Mouse (Mus musculus) lung, embryonic 16.5 days (tissue): ENCODE measurements around the gene Scn4a. TPM values are rescaled to one million over a fixed set of nuclear protein-coding genes. Genes with fewer than 3 reads are reported as not detected.
"Not testable (repeated sequence)": the region's sequence is repeated elsewhere in the genome, so short reads cannot be mapped to it uniquely, and the experiment has no call there.

Experiments used
- ATAC-seq: fragments of 200-750 bp; cut with Nextera tagmentation; 2 replicates; pipeline ENCODE4 v1.8.0; 2017; ENCODE audit warnings: low read depth, mild to moderate bottlenecking, moderate library complexity
- H3K27ac ChIP-seq: fragments of 300-500 bp; sonication (generic); 2 replicates; pipeline ENCODE4 v1.5.1; 2014; ENCODE audit warnings: mild to moderate bottlenecking, control low read depth, low read length
- H3K27me3 ChIP-seq: fragments of 300-500 bp; sonication (generic); 2 replicates; pipeline ENCODE4 v1.6.1; 2014; ENCODE audit warnings: low read depth, low read length, mixed read lengths; ENCODE audit not compliant: control insufficient read depth, insufficient read depth
- H3K36me3 ChIP-seq: fragments of 300-500 bp; sonication (generic); 2 replicates; pipeline ENCODE4 v1.6.1; 2014; ENCODE audit warnings: low read length; ENCODE audit not compliant: control insufficient read depth, insufficient read depth
- H3K4me1 ChIP-seq: fragments of 300-500 bp; sonication (generic); replicated peaks from 2 replicates; pipeline ENCODE4 v1.6.1; 2014; ENCODE audit warnings: low read length, mixed read lengths; ENCODE audit not compliant: control insufficient read depth, insufficient read depth
- H3K4me2 ChIP-seq: fragments of 300-500 bp; sonication (generic); 2 replicates; pipeline ENCODE4 v1.6.1; 2014; ENCODE audit warnings: low read depth, low read length, control low read depth
- H3K4me3 ChIP-seq: fragments of 300-500 bp; sonication (generic); 2 replicates; pipeline ENCODE4 v1.5.1; 2014; ENCODE audit warnings: mild to moderate bottlenecking, low read length, control low read depth
- H3K9ac ChIP-seq: fragments of 300-500 bp; sonication (generic); 2 replicates; pipeline ENCODE4 v1.6.1; 2014; ENCODE audit warnings: low read length, control low read depth
- H3K9me3 ChIP-seq: fragments of 300-500 bp; sonication (generic); 2 replicates; pipeline ENCODE4 v1.6.1; 2016; ENCODE audit warnings: low read length; ENCODE audit not compliant: control insufficient read depth
- WGBS: fragments of 180-500 bp; shearing (Covaris S2); extraction: QIAGEN DNeasy Blood & Tissue Kit; methylation state at CpG from one replicate; pipeline ENCODE4 v1.1.7; 2014; 5-methylcytosine and 5-hydroxymethylcytosine counted together
- polyA plus RNA-seq: library from polyadenylated mRNA; unstranded; fragments of >200 nt; fragmentation: Nextera tagmentation; extraction: Ambion mirVana; gene quantifications from 2 replicates; pipeline ENCODE4 v1.2.1, GENCODE M21; 2015

The Scn4a gene
- polyA plus RNA-seq, 1 experiment from 2014 or later = 0.03 TPM

- Histone ChIP-seq H3K36me3 (no peaks in the 10 kb centered on the region), H3K4me2 (no peak overlapping the region), H3K27ac (no peak overlapping the region), H3K4me1 (peaks cover 5% of the 10 kb centered on the region), H3K9ac (no peak overlapping the region), H3K9me3 (no peaks in the 10 kb centered on the region), H3K27me3 (no peaks in the 10 kb centered on the region), H3K4me3 (no peak overlapping the region)
- ATAC-seq = no peak
- WGBS = 47% methylated on average over 5 of the region's 5 CpGs
These were observed 2.2 kb downstream of the Scn4a start for GRCm38 (mm10) chr11:106350853-106351252.

GRCm38 (mm10) chr11:106349772-106350171, 3.3 kb downstream of the Scn4a start:
- ATAC-seq = no peak
- Histone ChIP-seq H3K4me1 (no peaks in the 10 kb centered on the region; the same call in 1 of the 2 replicates), H3K27ac (no peak overlapping the region)

GRCm38 (mm10) chr11:106344910-106345309, 8.2 kb downstream of the Scn4a start:
- H3K9ac ChIP-seq = no peak overlapping the region
- 20% methylated on average over 6 of the region's 6 CpGs for WGBS
- no peaks in the 10 kb centered on the region for H3K36me3 ChIP-seq
- no peak for ATAC-seq
- H3K4me1 ChIP-seq = no peaks in the 10 kb centered on the region; the same call in 1 of the 2 replicates
- no peak overlapping the region for H3K4me3 ChIP-seq
- no peaks in the 10 kb centered on the region for H3K27me3 ChIP-seq
- no peak overlapping the region for H3K4me2 ChIP-seq
- H3K27ac ChIP-seq = no peak overlapping the region
- no peaks in the 10 kb centered on the region for H3K9me3 ChIP-seq

More at GRCm38 (mm10) chr11:106349772-106350171, 3.3 kb downstream of the Scn4a start:
- H3K9ac ChIP-seq = no peak overlapping the region
- H3K4me3 ChIP-seq = no peak overlapping the region
- no peaks in the 10 kb centered on the region for H3K9me3 ChIP-seq
- no peaks in the 10 kb centered on the region for H3K27me3 ChIP-seq
- no peaks in the 10 kb centered on the region for H3K36me3 ChIP-seq
- 76% methylated on average over 6 of the region's 6 CpGs for WGBS
- no peak overlapping the region for H3K4me2 ChIP-seq

- Histone ChIP-seq H3K9me3 (no peaks in the 10 kb centered on the region), H3K27me3 (no peaks in the 10 kb centered on the region), H3K9ac (no peak overlapping the region), H3K36me3 (no peaks in the 10 kb centered on the region), H3K4me2 (no peak overlapping the region), H3K4me3 (no peak overlapping the region), H3K27ac (no peak overlapping the region), H3K4me1 (peaks cover 3% of the 10 kb centered on the region; the same call in 1 of the 2 replicates)
- no peak for ATAC-seq
- WGBS = 65% methylated on average over 9 of the region's 9 CpGs
These were observed 12.0 kb downstream of the Scn4a start for GRCm38 (mm10) chr11:106340990-106341520.

GRCm38 (mm10) chr11:106339323-106339722, 13.8 kb downstream of the Scn4a start:
- not testable (repeated sequence) for H3K27ac ChIP-seq, H3K36me3 ChIP-seq, H3K4me2 ChIP-seq, H3K9me3 ChIP-seq, H3K4me1 ChIP-seq, H3K27me3 ChIP-seq, H3K9ac ChIP-seq, H3K4me3 ChIP-seq
- peak; percentile 57 for ATAC-seq
- WGBS = 66% methylated on average over 4 of the region's 4 CpGs

- Histone ChIP-seq H3K36me3 (no peaks in the 10 kb centered on the region), H3K9me3 (no peaks in the 10 kb centered on the region), H3K27ac (no peak overlapping the region), H3K4me1 (0 out of 2 replicates have a peak, but pooled peaks cover 3% of the 10 kb centered on the region), H3K4me2 (no peak overlapping the region), H3K27me3 (no peaks in the 10 kb centered on the region), H3K4me3 (no peak overlapping the region), H3K9ac (no peak overlapping the region)
- 71% methylated on average over 7 of the region's 7 CpGs for WGBS
- no peak for ATAC-seq
These were observed 14.2 kb downstream of the Scn4a start for GRCm38 (mm10) chr11:106338870-106339269.

GRCm38 (mm10) chr11:106338029-106338428, 15.1 kb downstream of the Scn4a start:
- no peak for ATAC-seq

GRCm38 (mm10) chr11:106334066-106334465, 19.0 kb downstream of the Scn4a start:
- Histone ChIP-seq H3K4me3 (no peak overlapping the region), H3K4me1 (0 out of 2 replicates have a peak, but pooled peaks cover 1% of the 10 kb centered on the region), H3K27me3 (no peaks in the 10 kb centered on the region), H3K9ac (no peak overlapping the region), H3K27ac (no peak overlapping the region), H3K4me2 (no peak overlapping the region), H3K9me3 (no peaks in the 10 kb centered on the region), H3K36me3 (no peaks in the 10 kb centered on the region)
- WGBS = 2% methylated on average over 2 of the region's 2 CpGs
- ATAC-seq = no peak

More at GRCm38 (mm10) chr11:106338029-106338428, 15.1 kb downstream of the Scn4a start:
- H3K27ac ChIP-seq = no peak overlapping the region
- H3K27me3 ChIP-seq = no peaks in the 10 kb centered on the region
- H3K4me1 ChIP-seq = 0 out of 2 replicates have a peak, but pooled peaks cover 3% of the 10 kb centered on the region
- H3K36me3 ChIP-seq = no peaks in the 10 kb centered on the region
- H3K4me2 ChIP-seq = no peak overlapping the region
- WGBS = 74% methylated on average over 5 of the region's 5 CpGs
- no peaks in the 10 kb centered on the region for H3K9me3 ChIP-seq
- no peak overlapping the region for H3K4me3 ChIP-seq
- no peak overlapping the region for H3K9ac ChIP-seq

- no peaks in the 10 kb centered on the region for H3K4me1 ChIP-seq
- no peak overlapping the region for H3K9ac ChIP-seq
- H3K4me2 ChIP-seq = no peak overlapping the region
- ATAC-seq = no peak
- H3K27ac ChIP-seq = no peak overlapping the region
- H3K4me3 ChIP-seq = no peak overlapping the region
- no peaks in the 10 kb centered on the region for H3K9me3 ChIP-seq
- H3K27me3 ChIP-seq = no peaks in the 10 kb centered on the region
- WGBS = 48% methylated on average over 4 of the region's 4 CpGs
- H3K36me3 ChIP-seq = no peaks in the 10 kb centered on the region
These were observed 20.6 kb downstream of the Scn4a start for GRCm38 (mm10) chr11:106332458-106332857.
